Mouse (Mus musculus): ENCODE results near the gene Casz1.

DNA sequence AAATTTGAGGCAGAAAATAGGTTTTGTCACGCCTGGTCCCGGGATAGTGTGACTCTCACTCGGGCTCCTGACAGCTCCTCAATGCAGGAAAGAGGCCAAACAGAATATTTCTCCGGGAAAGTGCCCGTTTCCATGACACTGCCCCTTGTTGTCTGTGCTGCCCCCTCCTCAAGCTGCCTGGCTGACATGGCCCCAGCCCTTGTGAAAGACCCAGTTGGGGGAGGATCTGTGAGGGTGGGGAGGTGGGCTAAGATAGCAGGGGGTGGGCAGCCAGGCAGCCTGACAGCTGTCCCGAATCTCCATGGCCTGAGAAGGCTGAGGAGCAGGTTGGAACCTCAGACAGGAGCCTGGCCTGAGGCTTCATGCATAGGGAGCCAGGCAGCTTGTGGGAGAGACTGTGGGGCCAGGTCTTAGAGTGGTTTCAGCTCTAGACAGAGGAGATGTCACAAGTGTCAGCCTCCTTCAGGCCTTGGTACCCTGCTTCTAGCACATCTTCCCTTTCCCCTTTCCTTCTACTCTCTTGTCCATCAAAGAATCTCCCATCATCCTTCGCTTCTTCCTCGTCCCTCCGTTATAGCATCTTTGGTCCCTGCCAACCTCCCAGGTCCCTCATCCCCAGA, 81.8 kb downstream of the Casz1 start:
- TF ChIP-seq CTCF (IDR thresholded peaks at IDR 0.05; ENCODE audit: low read depth, low read length) (no peak), POLR2AphosphoS5 (IDR thresholded peaks at IDR 0.05; ENCODE audit: insufficient replicate concordance, low read depth, low read length) (no peak), TAL1 (conservative IDR thresholded peaks at IDR 0.05; ENCODE audit: low read depth, low read length) (no peak)
